10 mouse cellular contexts compared by ENCODE assay signal in genomic region chr14:7913842-7914241, GRCm38 (mm10). TPM values are rescaled to one million over a fixed set of nuclear protein-coding genes. Genes with fewer than 3 reads are reported as not detected.
DNase-seq lines count a peak whose midpoint lies in the region; ATAC-seq lines count a peak whose summit lies in the region.
"Had no signal": no experiment of that assay in that cellular context is flagged by ENCODE, and none has a peak within 500 bp of the region (broad histone marks: within the 10 kb centered on the region; RNA-seq: fewer than 3 reads in every experiment).

No protein-coding gene starts in this region.

- H3K36me3 ChIP-seq in midbrain, embryonic 16.5 days (ENCODE audit: control insufficient read depth, insufficient read depth, low read length) = peaks cover 31% of the 10 kb centered on the region

- no peaks in the 10 kb centered on the region for H3K9me3 ChIP-seq in midbrain, embryonic 16.5 days (replicated peaks; ENCODE audit: control insufficient read depth, low read length, poor library complexity, severe bottlenecking)

- H3K4me3 ChIP-seq in midbrain, embryonic 16.5 days (ENCODE audit: low read depth, low read length) = no peak overlapping the region

- no peaks in the 10 kb centered on the region for H3K4me1 ChIP-seq in midbrain, embryonic 16.5 days (ENCODE audit: control insufficient read depth, insufficient read depth, low read length)

- H3K27ac ChIP-seq in midbrain, embryonic 16.5 days (ENCODE audit: low read length) = no peak overlapping the region

- no peak overlapping the region for H3K9ac ChIP-seq in midbrain, embryonic 16.5 days (ENCODE audit: low read depth, low read length)

- H3K4me2 ChIP-seq in midbrain, embryonic 16.5 days (ENCODE audit: low read length) = no peak overlapping the region

- peak; percentile 21 for DNase-seq in heart, adult 8-10 months (ENCODE audit: low spot score)
- DNase-seq in heart, postnatal 25 days (ENCODE audit: low spot score) = no peak
- peak; percentile 36 for DNase-seq in CD4-positive helper T cell, adult 2 months (ENCODE audit: low read depth, low spot score)
- no peak for DNase-seq in cerebellum, postnatal 36 days
- no peak for DNase-seq in right cerebral cortex, adult 18-20 months
- no peak for DNase-seq in urinary bladder, adult 18-20 months (ENCODE audit: low spot score in 2 of 2)
- DNase-seq: left cerebral cortex, postnatal 4 days had no signal

- 63% methylated on average over 7 of the region's 7 CpGs for WGBS in midbrain, embryonic 16.5 days

- ATAC-seq in granulocyte monocyte progenitor cell, adult 5-6 weeks (replicated peaks; ENCODE audit: poor library complexity, severe bottlenecking) = peak; percentile 94
- ATAC-seq in midbrain, embryonic 16.5 days = 0 out of 2 replicates have a peak, but pooled peaks have one; percentile 26

- no peaks in the 10 kb centered on the region for H3K27me3 ChIP-seq in midbrain, embryonic 16.5 days (ENCODE audit: control insufficient read depth, insufficient read depth, low read depth, low read length)

- intact Hi-C loops in heart, postnatal 25 days (cut with DNase I) = no loop called here

RNA-seq across cellular contexts. Expression of gene Gm45521, which starts 43.2 kb away (rescaled TPM):
- total RNA-seq in heart, adult 8-10 months (2022) = not detected
- not detected for total RNA-seq in heart, postnatal 25 days (2021)
- not detected in 2 replicates for total RNA-seq in granulocyte monocyte progenitor cell, adult 5-6 weeks (2014; fragmentation: Nextera tagmentation)
- total RNA-seq in granulocyte monocyte progenitor cell, adult 5-6 weeks (2017) = not detected in 2 replicates
- polyA plus RNA-seq in midbrain, embryonic 16.5 days (2015; fragmentation: Nextera tagmentation; extraction: Ambion mirVana) = 0.48 and 0.99 TPM in 2 replicates
- total RNA-seq: left cerebral cortex, postnatal 4 days had no signal
- polyA plus RNA-seq: hindbrain, embryonic 11.5 days had no signal

Comparison
In these comparisons a context has a peak if more than half of its experiments do, and no peak if none do; other contexts are left out.
1. DNase-seq: peak in heart, adult 8-10 months (single experiment) and CD4-positive helper T cell, adult 2 months (single experiment); none in heart, postnatal 25 days (single experiment), cerebellum, postnatal 36 days (0 of 2), right cerebral cortex, adult 18-20 months (single experiment) and urinary bladder, adult 18-20 months (0 of 2).